Mouse (Mus musculus): ENCODE measurements around the gene Crot. TPM values are rescaled to one million over a fixed set of nuclear protein-coding genes. Genes with fewer than 3 reads are reported as not detected.

Crot gene
- polyA plus RNA-seq, 1 experiment from 2014 or later, result 27.8 TPM

GRCm38 (mm10) chr5:8928440-8928839 is 68.7 kb downstream of the Crot start:
- no peaks in the 10 kb centered on the region for H3K4me1 ChIP-seq
- no peaks in the 10 kb centered on the region for H3K27me3 ChIP-seq
- no peaks in the 10 kb centered on the region for H3K36me3 ChIP-seq (replicated peaks)
- no peak overlapping the region for H3K4me3 ChIP-seq (replicated peaks)
- no peak overlapping the region for H3K4me2 ChIP-seq
- H3K9me3 ChIP-seq, result peaks cover 7% of the 10 kb centered on the region
- 91% methylated on average over 9 of the region's 9 CpGs for WGBS
- no peak overlapping the region for H3K9ac ChIP-seq
- ATAC-seq (ENCODE audit: low FRiP score), result no peak
- H3K27ac ChIP-seq, result no peak overlapping the region

GRCm38 (mm10) chr5:8917069-8917468 is 80.1 kb downstream of the Crot start:
- Histone ChIP-seq H3K4me3 (replicated peaks) (no peak overlapping the region), H3K36me3 (replicated peaks) (no peaks in the 10 kb centered on the region), H3K27ac (no peak overlapping the region), H3K9me3 (no peaks in the 10 kb centered on the region), H3K27me3 (no peaks in the 10 kb centered on the region), H3K4me2 (no peak overlapping the region), H3K4me1 (no peaks in the 10 kb centered on the region), H3K9ac (no peak overlapping the region)
- no peak for ATAC-seq (ENCODE audit: low FRiP score)
- 84% methylated on average over 6 of the region's 6 CpGs for WGBS

GRCm38 (mm10) chr5:8916400-8916799 is 80.7 kb downstream of the Crot start:
- no peaks in the 10 kb centered on the region for H3K9me3 ChIP-seq
- H3K27me3 ChIP-seq, result no peaks in the 10 kb centered on the region
- H3K4me2 ChIP-seq, result no peak overlapping the region
- no peak for ATAC-seq (ENCODE audit: low FRiP score)
- H3K27ac ChIP-seq, result no peak overlapping the region
- no peaks in the 10 kb centered on the region for H3K36me3 ChIP-seq (replicated peaks)
- H3K9ac ChIP-seq, result no peak overlapping the region
- H3K4me3 ChIP-seq (replicated peaks), result no peak overlapping the region
- no peaks in the 10 kb centered on the region for H3K4me1 ChIP-seq
- WGBS, result 81% methylated on average over 2 of the region's 2 CpGs

Other genes starting within 250 kb of the Crot start
- 0.85 and 0.93 TPM in 2 replicates for gene Abcb1b, start 199.2 kb downstream of the Crot start, polyA plus RNA-seq (2016; fragmentation: Nextera tagmentation; extraction: Ambion mirVana)
- gene Abcb4, start 103.6 kb downstream of the Crot start, polyA plus RNA-seq (2016; fragmentation: Nextera tagmentation; extraction: Ambion mirVana), result 1.1 and 1.6 TPM in 2 replicates
- gene Tmem243, start 103.3 kb upstream of the Crot start, polyA plus RNA-seq (2016; fragmentation: Nextera tagmentation; extraction: Ambion mirVana), result 25.8 and 26.3 TPM in 2 replicates
- 75.3 and 78.4 TPM in 2 replicates for gene Dmtf1, start 164.5 kb upstream of the Crot start, polyA plus RNA-seq (2016; fragmentation: Nextera tagmentation; extraction: Ambion mirVana)

All from forebrain, embryonic 12.5 days (tissue).